Mouse (Mus musculus) forebrain, postnatal 0 days (tissue): ENCODE data around the gene Ldlrad3. TPM values are rescaled to one million over a fixed set of nuclear protein-coding genes. Genes with fewer than 3 reads are reported as not detected.
A peak's percentile ranks its signal among the peaks of the same experiment; 100 is the strongest.

ENCODE experiments used
- ATAC-seq: fragments of 200-750 bp; cut with Nextera tagmentation; 2 replicates; pipeline ENCODE4 v1.8.0; 2017; ENCODE audit warnings: mild to moderate bottlenecking, moderate library complexity
- DNase-seq: peaks from one replicate; pipeline ENCODE4 v3.0.0-alpha.2; 2015
- H3K27ac ChIP-seq: fragments of 300-500 bp; sonication (generic); 2 replicates; pipeline ENCODE4 v1.5.1; 2014; ENCODE audit warnings: low read depth, mild to moderate bottlenecking, antibody characterized with exemption, low read length, moderate library complexity, mixed read lengths
- H3K27me3 ChIP-seq: fragments of 300-500 bp; sonication (generic); 2 replicates; pipeline ENCODE4 v1.6.1; 2014; ENCODE audit warnings: mild to moderate bottlenecking, low read length, mixed read lengths; ENCODE audit not compliant: insufficient read depth
- H3K36me3 ChIP-seq: fragments of 300-500 bp; sonication (generic); 2 replicates; pipeline ENCODE4 v1.6.1; 2014; ENCODE audit warnings: mild to moderate bottlenecking, moderate library complexity; ENCODE audit not compliant: insufficient read depth
- H3K4me1 ChIP-seq: fragments of 300-500 bp; sonication (generic); 2 replicates; pipeline ENCODE4 v1.6.1; 2014; ENCODE audit warnings: antibody characterized with exemption; ENCODE audit not compliant: insufficient read depth
- H3K4me2 ChIP-seq: fragments of 300-500 bp; sonication (generic); 2 replicates; pipeline ENCODE4 v1.6.1; 2014; ENCODE audit warnings: low read depth, mild to moderate bottlenecking, moderate library complexity
- H3K4me3 ChIP-seq: fragments of 300-500 bp; sonication (generic); 2 replicates; pipeline ENCODE4 v1.5.1; 2014; ENCODE audit warnings: low read depth, low read length, mixed read lengths
- H3K9ac ChIP-seq: fragments of 300-500 bp; sonication (generic); 2 replicates; pipeline ENCODE4 v1.6.1; 2014; ENCODE audit warnings: mild to moderate bottlenecking
- H3K9me3 ChIP-seq: fragments of 300-500 bp; sonication (generic); 2 replicates; pipeline ENCODE4 v1.6.1; 2016; ENCODE audit warnings: low read length
- CTCF ChIP-seq: sonication (generic); IDR thresholded peaks from 2 replicates; pipeline ENCODE4 v1.5.1; 2016; ENCODE audit warnings: antibody characterized with exemption, control low read depth, low read depth
- WGBS: fragments of 180-500 bp; shearing (Covaris S2); extraction: QIAGEN DNeasy Blood & Tissue Kit; methylation state at CpG from one replicate; pipeline ENCODE4 v1.1.7; 2014; 5-methylcytosine and 5-hydroxymethylcytosine counted together
- polyA plus RNA-seq: library from polyadenylated mRNA; unstranded; fragments of >200 nt; fragmentation: Nextera tagmentation; extraction: Ambion mirVana; gene quantifications from 2 replicates; pipeline ENCODE4 v1.2.1, GENCODE M21; 2015
- total RNA-seq: library from RNA; depleted of rRNA; stranded (reverse); fragments of >200 nt; gene quantifications from 2 replicates; pipeline ENCODE4 v1.2.3, GENCODE M21; 2014

The Ldlrad3 gene
- total and polyA plus RNA-seq, 2 experiments from 2014 or later, result 20.9 to 23.4 TPM

DNA sequence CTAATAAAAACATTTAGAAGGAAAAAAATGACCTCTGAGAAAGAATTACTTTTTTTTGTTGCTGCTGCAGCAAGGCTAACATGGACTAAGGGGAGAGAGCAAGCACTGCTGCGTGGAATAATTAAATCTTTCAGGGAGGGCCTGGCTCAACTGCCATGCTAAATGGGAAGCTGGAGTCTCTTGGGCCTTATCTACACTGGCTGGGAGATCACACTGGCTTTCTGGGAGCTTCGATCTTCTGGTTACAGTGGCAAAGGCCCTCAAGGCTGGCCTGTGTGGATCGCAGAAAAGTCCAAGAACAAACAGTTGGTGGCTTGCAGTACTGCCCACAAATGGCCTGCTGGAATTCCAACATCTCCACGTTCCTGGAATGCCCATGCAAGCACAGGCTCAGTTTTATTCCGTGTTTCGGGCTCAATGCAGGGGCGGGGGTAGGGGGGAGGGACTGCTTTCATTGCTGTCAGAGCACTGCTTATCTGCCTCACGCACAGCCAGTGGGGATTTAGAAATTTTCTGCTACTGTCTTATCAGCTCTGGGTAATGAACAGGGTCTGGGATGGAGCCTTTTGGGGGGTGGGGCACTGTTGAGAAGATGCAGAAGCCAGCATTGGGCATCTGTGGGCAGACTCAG lies 180.7 kb downstream of the Ldlrad3 start:
- Histone ChIP-seq H3K36me3 (no peaks in the 10 kb centered on the region), H3K4me3 (no peak overlapping the region), H3K9ac (no peak overlapping the region), H3K9me3 (no peaks in the 10 kb centered on the region), H3K27ac (no peak overlapping the region; the same call in 1 of the 2 replicates), H3K27me3 (no peaks in the 10 kb centered on the region), H3K4me2 (no peak overlapping the region), H3K4me1 (peaks cover 38% of the 10 kb centered on the region)
- DNase-seq (no peak), ATAC-seq (peak; percentile 17; the same call in 1 of the 2 replicates)
- TF ChIP-seq CTCF, result no peak
- WGBS, result 23% methylated on average over 8 of the region's 8 CpGs

DNA sequence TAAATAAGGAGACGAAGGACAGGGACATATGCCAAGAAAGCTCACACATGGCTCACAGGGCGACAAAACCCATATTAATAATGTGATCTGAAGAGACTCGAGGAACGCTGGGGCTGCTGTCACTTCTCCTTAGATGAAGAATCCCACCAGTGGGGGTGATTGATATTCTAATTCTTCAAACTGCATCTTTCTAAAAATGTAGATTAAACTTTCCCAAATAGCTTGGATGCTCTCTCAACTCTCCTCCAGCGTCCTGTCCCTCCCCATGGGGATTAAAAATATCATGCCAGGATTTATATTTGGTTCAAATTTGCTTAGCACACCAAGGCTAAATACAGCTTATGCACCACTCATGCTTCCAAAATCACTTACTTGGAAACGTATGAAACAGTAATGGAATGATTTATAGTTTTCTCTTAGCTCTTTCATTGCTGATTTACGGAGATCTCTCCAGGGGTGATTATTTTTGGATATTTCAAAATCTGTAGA lies 182.4 kb downstream of the Ldlrad3 start:
- no peak for DNase-seq

DNA sequence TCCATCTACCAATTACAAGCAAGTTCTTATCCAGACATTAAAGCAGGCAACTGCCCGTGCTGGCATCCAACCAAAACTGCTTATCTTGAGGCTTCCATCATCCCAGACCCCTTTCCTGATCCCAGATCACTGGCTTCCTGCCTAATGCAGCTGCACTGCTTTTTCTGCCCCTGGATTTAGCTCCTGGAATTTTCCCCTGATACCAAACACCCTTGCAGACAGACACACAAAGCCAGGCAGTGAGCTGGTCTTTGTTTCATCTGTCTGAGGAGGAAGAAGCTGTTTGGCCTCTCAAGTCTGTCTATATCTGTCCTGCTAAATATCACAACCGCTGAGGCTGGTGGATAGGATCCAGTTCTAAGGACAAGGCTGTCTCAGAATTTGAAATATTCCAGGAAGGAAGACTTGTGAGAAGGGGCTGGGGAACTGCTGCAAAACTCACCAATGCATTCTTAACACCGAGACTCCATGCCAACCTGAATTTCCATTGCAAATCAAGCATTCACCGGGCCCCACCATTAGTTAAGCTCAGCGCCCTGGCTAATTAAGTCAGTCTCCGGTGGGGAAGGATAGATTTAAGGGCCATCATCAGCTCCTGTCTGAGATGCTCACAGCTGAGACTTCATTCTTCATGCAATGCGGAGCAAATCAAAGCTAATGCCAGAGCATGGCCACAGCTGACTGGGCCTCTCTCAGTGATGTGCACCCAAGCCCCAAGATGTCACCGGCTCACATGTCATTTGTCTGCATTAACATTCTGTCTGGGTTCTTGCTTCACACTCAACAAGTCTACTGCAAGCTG lies 183.0 kb downstream of the Ldlrad3 start:
- ATAC-seq (peak; percentile 59), DNase-seq (peak; percentile 79)
- H3K27ac ChIP-seq, result peak overlapping the region; percentile 79
- no peaks in the 10 kb centered on the region for H3K36me3 ChIP-seq
- peaks cover 38% of the 10 kb centered on the region for H3K4me1 ChIP-seq
- H3K4me2 ChIP-seq, result peak overlapping the region; percentile 26
- H3K4me3 ChIP-seq, result no peak overlapping the region
- H3K9me3 ChIP-seq, result no peaks in the 10 kb centered on the region
- TF ChIP-seq CTCF, result no peak
- H3K27me3 ChIP-seq, result no peaks in the 10 kb centered on the region
- H3K9ac ChIP-seq, result peak overlapping the region; percentile 18; the same call in 1 of the 2 replicates
- 8% methylated on average over 8 of the region's 8 CpGs for WGBS

More for the DNA sequence above, 182.4 kb downstream of the Ldlrad3 start:
- Histone ChIP-seq H3K4me1 (peaks cover 38% of the 10 kb centered on the region), H3K36me3 (no peaks in the 10 kb centered on the region), H3K9ac (no peak overlapping the region), H3K27me3 (no peaks in the 10 kb centered on the region), H3K4me3 (no peak overlapping the region), H3K4me2 (peak overlapping the region; percentile 26; the same call in 1 of the 2 replicates), H3K27ac (peak overlapping the region; percentile 79), H3K9me3 (no peaks in the 10 kb centered on the region)
- 25% methylated on average over 7 of the region's 7 CpGs for WGBS
- ATAC-seq, result peak; percentile 15; the same call in 1 of the 2 replicates
- TF ChIP-seq CTCF, result no peak

DNA sequence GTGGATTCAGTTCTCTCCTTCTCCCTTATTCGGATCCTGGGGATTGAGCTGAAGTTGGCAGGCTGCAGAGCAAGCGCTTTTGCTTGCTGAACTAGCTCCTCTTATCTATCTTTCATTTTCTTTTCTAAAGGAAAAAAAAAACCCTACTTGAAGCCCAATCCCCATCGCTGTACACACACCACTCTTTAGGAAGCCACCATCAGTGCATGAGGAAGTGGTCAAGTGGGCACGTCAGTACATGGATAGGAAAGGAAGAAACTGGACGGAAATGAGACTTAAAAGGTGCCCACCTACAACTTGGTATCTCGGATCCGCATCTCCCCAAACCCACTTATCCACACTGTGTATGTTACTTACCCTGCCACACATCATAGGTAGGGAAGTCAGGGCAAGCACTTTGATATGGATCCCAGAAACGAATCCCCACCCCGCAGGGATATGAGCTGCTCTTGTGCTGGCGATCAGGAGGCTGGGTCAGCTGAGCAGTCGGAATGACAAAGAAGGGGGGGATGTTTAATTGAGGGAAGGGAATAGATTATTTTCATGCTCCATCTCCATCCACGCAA lies 183.7 kb downstream of the Ldlrad3 start:
- no peak for TF ChIP-seq CTCF
- Histone ChIP-seq H3K27me3 (no peaks in the 10 kb centered on the region), H3K4me3 (no peak overlapping the region), H3K9me3 (no peaks in the 10 kb centered on the region), H3K36me3 (no peaks in the 10 kb centered on the region), H3K4me2 (peak overlapping the region; percentile 26), H3K27ac (peak overlapping the region; percentile 79), H3K9ac (peak overlapping the region; percentile 18; the same call in 1 of the 2 replicates), H3K4me1 (peaks cover 38% of the 10 kb centered on the region)
- ATAC-seq (no peak; the same call in 1 of the 2 replicates), DNase-seq (peak; percentile 51)
- WGBS, result 17% methylated on average over 12 of the region's 12 CpGs

DNA sequence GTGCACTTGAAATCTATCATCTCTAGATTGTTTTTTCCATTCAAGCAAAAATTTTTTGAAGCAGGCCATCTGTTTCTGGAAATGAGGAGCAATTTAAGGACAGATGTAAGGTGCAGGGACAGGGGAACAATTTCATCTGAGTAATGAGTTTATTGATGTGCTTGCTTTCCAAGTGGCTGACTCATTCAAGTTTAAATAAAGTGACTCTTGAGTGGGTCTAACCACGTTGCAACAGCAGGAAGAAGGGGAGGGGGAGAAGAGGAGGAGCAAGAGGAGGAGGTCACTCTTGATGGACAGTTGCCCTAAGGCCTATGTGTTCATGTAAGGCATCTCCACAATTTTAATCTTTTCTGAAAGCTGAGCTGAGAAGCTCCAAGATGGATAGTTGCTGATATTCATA lies 184.5 kb downstream of the Ldlrad3 start:
- Histone ChIP-seq H3K4me3 (no peak overlapping the region), H3K9me3 (no peaks in the 10 kb centered on the region), H3K27ac (0 out of 2 replicates have a peak overlapping the region, but pooled peaks have one; percentile 79), H3K4me2 (no peak overlapping the region), H3K9ac (no peak overlapping the region), H3K36me3 (no peaks in the 10 kb centered on the region), H3K4me1 (peaks cover 38% of the 10 kb centered on the region), H3K27me3 (no peaks in the 10 kb centered on the region)
- TF ChIP-seq CTCF, result no peak
- ATAC-seq (no peak), DNase-seq (no peak)
- WGBS, result 13% methylated on average over 1 of the region's 1 CpGs

DNA sequence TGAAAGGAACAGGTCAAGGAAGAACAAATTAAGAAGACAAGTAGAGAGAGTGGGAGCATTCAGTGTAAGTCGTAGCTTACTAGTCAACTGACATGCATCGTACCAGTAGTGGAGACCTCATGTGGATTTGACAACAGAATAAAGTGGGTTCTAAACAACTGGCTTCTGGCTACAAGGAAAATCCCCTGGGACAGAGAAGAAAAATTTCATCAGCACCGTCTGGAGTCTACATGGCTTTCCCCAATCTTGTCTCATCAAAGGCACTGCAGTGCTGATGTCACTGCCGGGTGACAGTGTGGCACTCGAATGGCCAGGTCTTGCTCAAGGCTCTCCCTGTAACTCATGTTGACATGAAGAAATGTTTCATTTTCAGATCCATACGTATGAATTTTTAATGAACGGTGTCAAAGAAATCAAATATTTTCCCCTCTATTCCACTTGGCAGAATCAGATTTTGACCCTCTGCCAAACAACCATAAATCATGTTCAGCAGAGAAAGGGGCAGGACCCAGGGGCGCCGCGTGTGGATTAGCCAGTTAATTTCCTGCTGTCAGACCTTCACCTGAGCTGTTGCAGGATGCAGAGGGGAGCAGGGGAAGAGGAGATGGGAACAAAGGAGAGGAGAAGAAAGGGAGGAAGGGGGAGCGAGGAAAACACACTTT lies 187.1 kb downstream of the Ldlrad3 start:
- TF ChIP-seq CTCF, result no peak
- H3K4me1 ChIP-seq, result peaks cover 18% of the 10 kb centered on the region
- H3K27ac ChIP-seq, result peak overlapping the region; percentile 10; the same call in 1 of the 2 replicates
- H3K36me3 ChIP-seq, result no peaks in the 10 kb centered on the region
- 60% methylated on average over 11 of the region's 11 CpGs for WGBS
- no peak overlapping the region for H3K4me3 ChIP-seq
- no peak overlapping the region for H3K4me2 ChIP-seq
- no peak for ATAC-seq
- no peaks in the 10 kb centered on the region for H3K9me3 ChIP-seq
- no peak for DNase-seq
- no peak overlapping the region for H3K9ac ChIP-seq
- no peaks in the 10 kb centered on the region for H3K27me3 ChIP-seq
